15 mouse cellular contexts compared by ENCODE assay signal in genomic region chr10:117456904-117457700, GRCm38 (mm10).
A peak's percentile ranks its signal among the peaks of the same experiment; 100 is the strongest.
DNase-seq lines count a peak whose midpoint lies in the region; ATAC-seq and TF ChIP-seq lines count a peak whose summit lies in the region.
"Had no signal": no experiment of that assay in that cellular context is flagged by ENCODE, and none has a peak within 500 bp of the region (broad histone marks: within the 10 kb centered on the region; RNA-seq: fewer than 3 reads in every experiment).

No protein-coding gene starts in this region.

- H3K9ac ChIP-seq in liver, adult 2 months (ENCODE audit: low read depth, low read length), result no peak overlapping the region
- no peak overlapping the region for H3K9ac ChIP-seq in liver, embryonic 16.5 days (ENCODE audit: low read depth, low read length)
- H3K9ac ChIP-seq: forebrain, embryonic 12.5 days; limb, embryonic 15.5 days had no signal

- H3K36me3 ChIP-seq in liver, adult 2 months (ENCODE audit: control insufficient read depth, insufficient read depth, low read length), result no peaks in the 10 kb centered on the region
- H3K36me3 ChIP-seq in embryonic facial prominence, embryonic 10.5 days (replicated peaks), result no peaks in the 10 kb centered on the region
- H3K36me3 ChIP-seq in liver, embryonic 16.5 days (ENCODE audit: control insufficient read depth, insufficient read depth), result no peaks in the 10 kb centered on the region
- H3K36me3 ChIP-seq: forebrain, embryonic 12.5 days; G1E; limb, embryonic 15.5 days had no signal

- H3K4me3 ChIP-seq in liver, adult 2 months (ENCODE audit: insufficient read depth, low read depth, low read length), result no peak overlapping the region
- H3K4me3 ChIP-seq in embryonic facial prominence, embryonic 10.5 days, result no peak overlapping the region
- no peak overlapping the region for H3K4me3 ChIP-seq in liver, embryonic 16.5 days (ENCODE audit: low read depth, low read length)
- H3K4me3 ChIP-seq: forebrain, embryonic 12.5 days; gastrocnemius, adult 2 months; limb, embryonic 15.5 days had no signal

- H3K27me3 ChIP-seq in liver, adult 2 months (ENCODE audit: control insufficient read depth, insufficient read depth, low read length), result no peaks in the 10 kb centered on the region
- H3K27me3 ChIP-seq in embryonic facial prominence, embryonic 10.5 days (replicated peaks; ENCODE audit: low read depth, poor library complexity, severe bottlenecking), result no peaks in the 10 kb centered on the region; the same call in 1 of the 2 replicates
- no peaks in the 10 kb centered on the region for H3K27me3 ChIP-seq in liver, embryonic 16.5 days (ENCODE audit: control insufficient read depth, insufficient read depth, low read depth, low read length)
- H3K27me3 ChIP-seq: limb, embryonic 15.5 days had no signal

- no peak for ATAC-seq in liver, embryonic 16.5 days (ENCODE audit: low read depth)

- TF ChIP-seq POLR2A in liver, adult 2 months (IDR thresholded peaks at IDR 0.05; ENCODE audit: extremely low read depth, insufficient read depth, low read length), result no peak

- peaks cover 14% of the 10 kb centered on the region for H3K4me1 ChIP-seq in liver, adult 2 months (ENCODE audit: control insufficient read depth, insufficient read depth, low read length)
- peaks cover 12% of the 10 kb centered on the region; the same call in 1 of the 2 replicates for H3K4me1 ChIP-seq in embryonic facial prominence, embryonic 10.5 days
- H3K4me1 ChIP-seq in liver, embryonic 16.5 days (ENCODE audit: control insufficient read depth, low read depth, low read length), result peaks cover 5% of the 10 kb centered on the region; the same call in 1 of the 2 replicates

- no peak for TF ChIP-seq CTCF in liver, adult 2 months (IDR thresholded peaks at IDR 0.05; ENCODE audit: low read depth, low read length)

- H3K9me3 ChIP-seq in embryonic facial prominence, embryonic 10.5 days, result no peaks in the 10 kb centered on the region
- H3K9me3 ChIP-seq in liver, embryonic 16.5 days (replicated peaks; ENCODE audit: control insufficient read depth, low read length), result no peaks in the 10 kb centered on the region
- H3K9me3 ChIP-seq: forebrain, embryonic 12.5 days; G1E; limb, embryonic 15.5 days had no signal

- no peak overlapping the region for H3K4me2 ChIP-seq in liver, embryonic 16.5 days (ENCODE audit: low read depth, low read length)
- H3K4me2 ChIP-seq: forebrain, embryonic 12.5 days; limb, embryonic 15.5 days had no signal

- intact Hi-C loops in left cerebral cortex, postnatal 4 days (cut with DNase I), result no loop called here

- WGBS in liver, adult 2 months, result 70% methylated on average over 18 of the region's 18 CpGs
- 64% methylated on average over 18 of the region's 18 CpGs for WGBS in embryonic facial prominence, embryonic 10.5 days
- WGBS in liver, embryonic 16.5 days (ENCODE audit: insufficient replicate concordance), result 62% methylated on average over 18 of the region's 18 CpGs

- H3K79me2 ChIP-seq in liver, adult 2 months (ENCODE audit: control insufficient read depth, insufficient read depth, low read length), result no peaks in the 10 kb centered on the region

- H3K27ac ChIP-seq in liver, adult 2 months (replicated peaks; ENCODE audit: insufficient read depth, low read depth, low read length), result peak overlapping the region; percentile 86
- H3K27ac ChIP-seq in embryonic facial prominence, embryonic 10.5 days (replicated peaks), result 0 out of 2 replicates have a peak overlapping the region, but pooled peaks have one; percentile 0
- peak overlapping the region; percentile 65 for H3K27ac ChIP-seq in liver, embryonic 16.5 days (ENCODE audit: low read length)
- H3K27ac ChIP-seq: forebrain, embryonic 12.5 days; gastrocnemius, adult 2 months; limb, embryonic 15.5 days had no signal

- DNase-seq in liver, adult 2 months (ENCODE audit: extremely low read depth, low read depth, low spot score), result no peak
- DNase-seq in liver (no peak), MN1 (ENCODE audit: low spot score) (peak; percentile 35)
- no peak for DNase-seq in embryonic facial prominence, embryonic 10.5 days (ENCODE audit: low spot score)
- no peak for DNase-seq in left cerebral cortex, postnatal 4 days
- no peak for DNase-seq in adrenal gland, postnatal 25 days
- DNase-seq: adrenal gland, postnatal 10 days; cerebellum, adult 9-10 months; gastrocnemius, adult 2 months; heart, adult 18-20 months; retina, postnatal 1 day had no signal

Comparison
In these comparisons a context has a peak if more than half of its experiments do, and no peak if none do; other contexts are left out.
1. H3K27ac ChIP-seq: peak in every context shown above with its lines; median percentile 86 in liver, adult 2 months; 65 in liver, embryonic 16.5 days; 0 in embryonic facial prominence, embryonic 10.5 days.